Mouse (Mus musculus): ENCODE measurements around the gene Pth2.
"Not testable (repeated sequence)": the region's sequence is repeated elsewhere in the genome, so short reads cannot be mapped to it uniquely, and the experiment has no call there.

Pth2 gene

GRCm38 (mm10) chr7:45173772-45174171 lies 7.0 kb upstream of the Pth2 start:
- not testable (repeated sequence) for DNase-seq (ENCODE audit: low spot score in 2 of 2)

GRCm38 (mm10) chr7:45174567-45175280 lies 6.1 kb upstream of the Pth2 start:
- no peak for DNase-seq (ENCODE audit: low spot score in 2 of 2)

GRCm38 (mm10) chr7:45175398-45175797 lies 5.4 kb upstream of the Pth2 start:
- no peak for DNase-seq (ENCODE audit: low spot score in 2 of 2)

- DNase-seq (ENCODE audit: low spot score in 2 of 2), result no peak
Measured at GRCm38 (mm10) chr7:45175929-45176328, 4.9 kb upstream of the Pth2 start.

GRCm38 (mm10) chr7:45176356-45176755 lies 4.4 kb upstream of the Pth2 start:
- DNase-seq (ENCODE audit: low spot score in 2 of 2), result no peak

GRCm38 (mm10) chr7:45178550-45178949 lies 2.2 kb upstream of the Pth2 start:
- DNase-seq (ENCODE audit: low spot score in 2 of 2), result no peak

- DNase-seq (ENCODE audit: low spot score in 2 of 2), result no peak
Measured at GRCm38 (mm10) chr7:45179469-45179868, 1.3 kb upstream of the Pth2 start, which contains the start of gene Gfy. TSS of gene Gfy (minus strand) at chr7:45179569.

- no peak for DNase-seq (ENCODE audit: low spot score in 2 of 2)
Measured at GRCm38 (mm10) chr7:45181540-45181939, 745 bp downstream of the Pth2 start.

- DNase-seq (ENCODE audit: low spot score in 2 of 2), result peak; percentile 52 to 71
Measured at GRCm38 (mm10) chr7:45182199-45182601, 1.4 kb downstream of the Pth2 start.

GRCm38 (mm10) chr7:45182606-45183005 lies 1.8 kb downstream of the Pth2 start:
- DNase-seq (ENCODE audit: low spot score in 2 of 2), result no peak

GRCm38 (mm10) chr7:45183672-45184071 lies 2.9 kb downstream of the Pth2 start:
- DNase-seq (ENCODE audit: low spot score in 2 of 2), result no peak

GRCm38 (mm10) chr7:45185921-45186320 lies 5.1 kb downstream of the Pth2 start:
- no peak for DNase-seq (ENCODE audit: low spot score in 2 of 2)

GRCm38 (mm10) chr7:45189600-45189999 lies 8.8 kb downstream of the Pth2 start:
- no peak for DNase-seq (ENCODE audit: low spot score in 2 of 2)

- DNase-seq (ENCODE audit: low spot score in 2 of 2), result no peak
Measured at GRCm38 (mm10) chr7:45190186-45190585, 9.4 kb downstream of the Pth2 start.

- DNase-seq (ENCODE audit: low spot score in 2 of 2), result no peak
Measured at GRCm38 (mm10) chr7:45191161-45191560, 10.4 kb downstream of the Pth2 start.

- peak in 1 of 2 experiments; percentile 56 for DNase-seq (ENCODE audit: low spot score in 2 of 2)
Measured at GRCm38 (mm10) chr7:45191803-45192363, 11.1 kb downstream of the Pth2 start.

GRCm38 (mm10) chr7:45192585-45193310 lies 12.0 kb downstream of the Pth2 start:
- DNase-seq (ENCODE audit: low spot score in 2 of 2), result no peak

GRCm38 (mm10) chr7:45193406-45193805 lies 12.6 kb downstream of the Pth2 start:
- DNase-seq (ENCODE audit: low spot score in 2 of 2), result no peak

- no peak for DNase-seq (ENCODE audit: low spot score in 2 of 2)
Measured at GRCm38 (mm10) chr7:45193871-45194785, 13.3 kb downstream of the Pth2 start.

GRCm38 (mm10) chr7:45195341-45196175 lies 14.8 kb downstream of the Pth2 start:
- DNase-seq (ENCODE audit: low spot score in 2 of 2), result no peak

GRCm38 (mm10) chr7:45196176-45196535 lies 15.4 kb downstream of the Pth2 start:
- no peak for DNase-seq (ENCODE audit: low spot score in 2 of 2)

All from cerebellum, postnatal 4 days (tissue).